Mouse (Mus musculus) liver, embryonic 14.5 days (tissue): ENCODE measurements around the gene Fgfr4. TPM values are rescaled to one million over a fixed set of nuclear protein-coding genes. Genes with fewer than 3 reads are reported as not detected.

Source experiments
- ATAC-seq: fragments of 200-750 bp; cut with Nextera tagmentation; 2 replicates; pipeline ENCODE4 v1.8.0; 2017; ENCODE audit warnings: moderate number of reproducible peaks, mild to moderate bottlenecking, moderate library complexity; ENCODE audit not compliant: insufficient read depth
- DNase-seq, 3 experiments: peaks; one replicate each; pipeline ENCODE4 v3.0.0-alpha.2; 2012 to 2013; ENCODE audit warnings: low read depth in 3 of 3, low spot score in 3 of 3
- H3K27ac ChIP-seq: fragments of 300-500 bp; sonication (generic); 2 replicates; pipeline ENCODE4 v1.5.1; 2014; ENCODE audit warnings: moderate library complexity, mild to moderate bottlenecking, control low read depth, inconsistent platforms
- H3K27me3 ChIP-seq: fragments of 300-500 bp; sonication (generic); 2 replicates; pipeline ENCODE4 v1.6.1; 2014; ENCODE audit warnings: mild to moderate bottlenecking, low read length, moderate library complexity; ENCODE audit not compliant: control insufficient read depth, insufficient read depth
- H3K36me3 ChIP-seq: fragments of 300-500 bp; sonication (generic); replicated peaks from 2 replicates; pipeline ENCODE4 v1.6.1; 2014; ENCODE audit warnings: low read depth; ENCODE audit not compliant: control insufficient read depth, insufficient read depth
- H3K4me1 ChIP-seq, 2 experiments: fragments of 200-500 bp in 1 of 2; fragments of 300-500 bp in 1 of 2; sonication (generic) in 1 of 2; replicated peaks; 2 replicates each; pipeline ENCODE4 v1.6.1; 2012 to 2014; ENCODE audit warnings: antibody characterized with exemption in 1 of 2, inconsistent platforms in 1 of 2, low read length in 1 of 2; ENCODE audit not compliant: control insufficient read depth in 2 of 2, insufficient read depth in 2 of 2
- H3K4me2 ChIP-seq: fragments of 300-500 bp; sonication (generic); 2 replicates; pipeline ENCODE4 v1.6.1; 2014; ENCODE audit warnings: low read depth, mild to moderate bottlenecking, control low read depth, moderate library complexity
- H3K4me3 ChIP-seq, 2 experiments: fragments of 200-500 bp in 1 of 2; fragments of 300-500 bp in 1 of 2; sonication (generic) in 1 of 2; 2 replicates each; pipeline ENCODE4 v1.5.1; 2012 to 2014; ENCODE audit warnings: low read depth in 2 of 2, low read length in 2 of 2, mild to moderate bottlenecking in 2 of 2, control low read depth in 1 of 2, inconsistent platforms in 1 of 2, moderate library complexity in 1 of 2; ENCODE audit not compliant: insufficient read depth in 1 of 2
- H3K9ac ChIP-seq: fragments of 300-500 bp; sonication (generic); replicated peaks from 2 replicates; pipeline ENCODE4 v1.6.1; 2014; ENCODE audit warnings: mild to moderate bottlenecking, control low read depth, moderate library complexity
- H3K9me3 ChIP-seq: fragments of 300-500 bp; sonication (generic); 2 replicates; pipeline ENCODE4 v1.6.1; 2016; ENCODE audit warnings: low read length, mixed read lengths; ENCODE audit not compliant: control insufficient read depth
- CTCF ChIP-seq: IDR thresholded peaks from 2 replicates; pipeline ENCODE4 v1.5.1; 2016; ENCODE audit warnings: antibody characterized with exemption, low read depth, control low read depth
- EP300 ChIP-seq: IDR thresholded peaks from 2 replicates; pipeline ENCODE4 v1.6.1; 2016; ENCODE audit warnings: antibody characterized with exemption, low read depth
- WGBS: fragments of 180-500 bp; shearing (Covaris S2); extraction: QIAGEN DNeasy Blood & Tissue Kit; methylation state at CpG from one replicate; pipeline ENCODE4 v1.1.7; 2014; ENCODE audit not compliant: insufficient replicate concordance; 5-methylcytosine and 5-hydroxymethylcytosine counted together
- polyA plus RNA-seq, 2 experiments: library from polyadenylated mRNA; depleted of rRNA in 1 of 2; stranded (reverse) in 1 of 2; unstranded in 1 of 2; fragments of >200 nt; fragmentation: Nextera tagmentation in 1 of 2; extraction: Ambion mirVana in 1 of 2; gene quantifications; 2 replicates each; pipeline versions ENCODE4 v1.2.1 to v1.2.3; 2012 to 2014

Gene Fgfr4
- polyA plus RNA-seq, 2 experiments: 3.3 to 3.9 TPM

DNA sequence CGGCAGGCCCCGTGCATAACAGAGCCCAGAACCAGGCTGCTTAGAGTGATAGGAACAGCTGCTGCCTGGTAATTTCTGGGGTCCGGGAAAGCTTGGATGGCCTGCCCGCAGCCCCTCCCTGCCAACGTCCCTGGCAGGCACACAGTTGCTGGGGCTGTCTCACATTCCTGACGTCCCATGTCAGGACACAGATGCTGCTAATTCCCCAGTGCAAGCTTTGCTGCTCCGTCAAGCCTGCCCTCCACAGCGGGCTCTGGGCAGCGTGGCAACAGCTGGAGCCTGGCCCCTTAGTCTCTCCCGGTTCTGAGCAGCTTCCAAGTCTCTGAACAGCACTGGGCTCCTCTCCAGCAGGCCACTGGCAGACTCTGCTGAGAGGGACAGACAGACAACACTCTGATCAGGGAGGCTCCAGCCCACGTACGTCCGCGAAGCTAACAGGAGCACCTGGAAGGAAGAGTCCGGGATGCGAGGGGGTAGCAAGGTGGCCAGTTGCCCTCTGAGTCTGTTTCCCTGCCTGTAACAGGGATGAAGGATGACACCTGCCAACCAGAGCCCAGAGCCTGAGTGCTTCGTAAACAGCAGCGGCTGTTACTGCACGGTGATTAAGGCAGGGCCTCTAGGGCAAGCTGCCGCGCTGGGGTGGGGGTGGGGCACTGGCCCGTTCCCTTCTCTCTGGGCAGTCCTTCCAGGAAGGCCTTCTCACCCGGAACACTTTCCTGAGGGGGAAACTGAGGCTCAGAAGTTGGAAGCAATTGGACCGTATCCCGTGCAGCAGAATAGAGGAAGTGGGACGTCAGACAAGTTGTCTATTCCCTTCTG is 19.3 kb downstream of the Fgfr4 start:
- no peak overlapping the region for H3K27ac ChIP-seq

DNA sequence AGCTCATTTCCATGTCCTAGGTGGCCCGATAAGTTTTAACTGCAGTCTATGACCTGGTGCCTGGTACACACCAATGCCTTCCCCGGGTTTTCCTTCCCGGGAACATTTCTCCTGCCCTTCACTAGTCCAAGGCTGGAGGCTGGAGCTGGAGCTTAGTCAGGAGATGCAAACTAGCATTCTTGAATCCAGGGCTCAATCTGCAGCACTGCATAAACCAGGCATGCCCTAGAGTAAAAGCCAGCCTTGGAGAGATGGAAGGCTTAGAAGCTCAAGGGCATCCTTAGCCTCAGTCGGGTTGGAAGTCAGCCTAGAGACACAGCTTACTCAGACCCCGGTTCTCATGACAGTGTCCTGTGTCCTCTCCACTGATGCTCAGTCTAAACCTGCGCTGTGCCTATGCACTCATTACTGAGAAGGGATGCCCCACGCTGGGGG is 19.9 kb downstream of the Fgfr4 start:
- Histone ChIP-seq H3K27ac (no peak overlapping the region), H3K9ac (no peak overlapping the region), H3K4me2 (peak overlapping the region; percentile 29), H3K36me3 (no peaks in the 10 kb centered on the region), H3K27me3 (no peaks in the 10 kb centered on the region), H3K4me3 (no peak overlapping the region), H3K4me1 (no peaks in the 10 kb centered on the region), H3K9me3 (no peaks in the 10 kb centered on the region)
- ATAC-seq (no peak), DNase-seq (no peak)
- 38% methylated on average over 7 of the region's 7 CpGs for WGBS
- TF ChIP-seq EP300: no peak
- no peak for TF ChIP-seq CTCF

More for the DNA sequence above, 19.3 kb downstream of the Fgfr4 start:
- WGBS: 28% methylated on average over 26 of the region's 26 CpGs
- Histone ChIP-seq H3K4me2 (peak overlapping the region; percentile 29), H3K4me3 (no peak overlapping the region), H3K4me1 (no peaks in the 10 kb centered on the region), H3K9ac (no peak overlapping the region), H3K36me3 (no peaks in the 10 kb centered on the region), H3K27me3 (no peaks in the 10 kb centered on the region), H3K9me3 (no peaks in the 10 kb centered on the region)
- ATAC-seq (no peak), DNase-seq (no peak)
- TF ChIP-seq EP300: no peak
- no peak for TF ChIP-seq CTCF

DNA sequence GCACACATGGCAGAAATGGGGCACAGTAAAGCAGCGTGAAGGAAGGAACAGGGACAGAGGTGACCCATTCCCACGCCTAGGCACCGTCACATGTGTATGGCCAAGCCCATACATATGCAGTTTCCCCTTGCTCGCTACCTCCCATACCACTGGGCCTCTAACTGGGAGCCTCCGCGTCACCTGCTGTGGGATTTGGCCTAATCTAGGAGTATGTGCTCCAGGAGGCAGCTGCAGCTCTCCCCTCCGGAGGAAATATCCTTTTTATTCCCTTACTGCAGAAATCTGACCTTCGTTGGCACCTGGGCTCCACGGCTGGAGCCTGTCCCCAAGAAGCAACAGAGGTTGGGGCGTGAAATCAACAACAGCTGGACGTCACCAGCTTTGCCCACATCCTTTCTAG is 21.9 kb downstream of the Fgfr4 start:
- Histone ChIP-seq H3K9ac (no peak overlapping the region), H3K27me3 (no peaks in the 10 kb centered on the region), H3K4me2 (no peak overlapping the region), H3K4me1 (no peaks in the 10 kb centered on the region), H3K36me3 (no peaks in the 10 kb centered on the region), H3K27ac (no peak overlapping the region), H3K9me3 (no peaks in the 10 kb centered on the region), H3K4me3 (no peak overlapping the region)
- TF ChIP-seq EP300 (no peak), CTCF (no peak)
- ATAC-seq (no peak), DNase-seq (no peak)
- 67% methylated on average over 11 of the region's 11 CpGs for WGBS

DNA sequence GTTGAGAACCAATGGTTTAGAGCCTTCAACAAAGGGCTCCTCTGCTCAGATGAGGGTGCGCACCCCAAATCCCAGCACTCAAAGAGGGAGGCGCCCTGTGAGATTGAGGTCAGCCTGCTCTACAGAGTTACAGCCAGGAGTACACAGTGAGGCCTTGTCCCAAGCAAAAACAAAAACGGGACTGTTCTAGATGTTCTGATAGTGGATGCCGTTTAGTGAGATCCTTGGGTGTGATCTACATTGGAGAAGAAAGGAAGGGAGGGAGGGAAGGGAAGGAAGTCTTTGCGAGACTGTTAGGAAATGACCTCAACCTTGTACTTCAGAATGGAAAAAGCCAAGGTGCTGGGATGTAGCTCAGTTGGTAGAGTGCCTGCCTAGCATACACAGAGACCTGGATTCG is 23.8 kb downstream of the Fgfr4 start:
- TF ChIP-seq EP300: no peak
- no peak for TF ChIP-seq CTCF
- ATAC-seq: no peak
- Histone ChIP-seq H3K4me1 (peaks cover 0 to 2% of the 10 kb centered on the region in 2 experiments; a peak in 1 of 4 replicates), H3K9me3 (no peaks in the 10 kb centered on the region), H3K4me2 (no peak overlapping the region), H3K9ac (no peak overlapping the region), H3K27ac (no peak overlapping the region), H3K4me3 (no peak overlapping the region), H3K36me3 (no peaks in the 10 kb centered on the region), H3K27me3 (no peaks in the 10 kb centered on the region)
- 50% methylated on average over 6 of the region's 6 CpGs for WGBS
- DNase-seq: no peak

DNA sequence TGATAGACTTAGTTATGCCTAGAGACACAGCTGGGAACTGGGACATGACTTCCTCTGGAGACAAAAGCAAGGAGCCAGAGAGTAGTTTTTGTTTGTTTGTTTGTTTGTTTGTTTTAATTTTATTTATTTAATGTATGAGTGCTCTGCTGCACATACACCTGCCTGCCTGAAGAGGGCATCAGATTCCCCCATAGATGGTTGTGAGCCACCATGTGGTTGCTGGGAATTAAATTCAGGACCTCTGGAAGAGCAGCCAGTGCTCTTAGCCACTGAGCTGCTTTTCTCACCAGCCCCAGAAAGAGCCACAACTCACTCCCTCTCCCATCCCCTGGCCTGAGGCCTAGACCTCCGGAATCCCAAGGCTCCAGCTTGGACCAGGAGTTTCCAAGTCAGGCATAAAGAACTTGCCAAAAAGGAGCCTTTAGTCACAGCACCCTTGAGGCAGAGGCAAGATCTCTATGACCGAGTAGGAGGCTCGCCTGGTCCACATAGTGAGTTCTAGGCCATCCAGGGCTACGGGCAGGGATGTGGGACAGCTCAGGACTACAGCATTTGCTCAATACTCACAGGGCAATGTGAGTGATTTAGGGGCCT is 25.6 kb downstream of the Fgfr4 start:
- H3K36me3 ChIP-seq: no peaks in the 10 kb centered on the region
- no peaks in the 10 kb centered on the region for H3K9me3 ChIP-seq
- no peak overlapping the region for H3K27ac ChIP-seq
- H3K4me2 ChIP-seq: no peak overlapping the region
- no peak for TF ChIP-seq EP300
- TF ChIP-seq CTCF: peak; percentile 51
- H3K4me1 ChIP-seq: peaks cover 2 to 15% of the 10 kb centered on the region in 2 experiments; a peak in 3 of 4 replicates
- H3K4me3 ChIP-seq: no peak overlapping the region
- no peak overlapping the region for H3K9ac ChIP-seq
- ATAC-seq (no peak), DNase-seq (no peak)
- WGBS: 63% methylated on average over 4 of the region's 4 CpGs
- no peaks in the 10 kb centered on the region for H3K27me3 ChIP-seq
